Mouse (Mus musculus) heart, adult 2 months (tissue): ENCODE results near the gene Hoxd11. TPM values are rescaled to one million over a fixed set of nuclear protein-coding genes. Genes with fewer than 3 reads are reported as not detected.
A peak's percentile ranks its signal among the peaks of the same experiment; 100 is the strongest.

ENCODE experiments used
- DNase-seq, 2 experiments: peaks; one replicate each; pipeline ENCODE4 v3.0.0; 2021
- H3K27ac ChIP-seq: fragments of 200-600 bp; 2 replicates; pipeline ENCODE4 v1.8.1; 2022
- H3K27me3 ChIP-seq: fragments of 200-500 bp; 2 replicates; pipeline ENCODE4 v1.6.1; 2012; ENCODE audit warnings: mild to moderate bottlenecking, low read length, inconsistent platforms, mixed read lengths; ENCODE audit not compliant: control insufficient read depth, insufficient read depth
- H3K36me3 ChIP-seq: fragments of 200-500 bp; 2 replicates; pipeline ENCODE4 v1.6.1; 2012; ENCODE audit warnings: low read length, inconsistent platforms; ENCODE audit not compliant: control insufficient read depth, insufficient read depth
- H3K4me1 ChIP-seq: fragments of 200-500 bp; 2 replicates; pipeline ENCODE4 v1.6.1; 2011; ENCODE audit warnings: low read length; ENCODE audit not compliant: control insufficient read depth, insufficient read depth
- H3K4me3 ChIP-seq: fragments of 200-600 bp; 2 replicates; pipeline ENCODE4 v1.8.1; 2022
- H3K79me2 ChIP-seq: fragments of 200-500 bp; replicated peaks from 2 replicates; pipeline ENCODE4 v1.6.1; 2012; ENCODE audit warnings: mild to moderate bottlenecking, inconsistent platforms, low read length, moderate library complexity, mixed read lengths; ENCODE audit not compliant: control insufficient read depth, insufficient read depth
- H3K9ac ChIP-seq: fragments of 200-500 bp; 2 replicates; pipeline ENCODE4 v1.6.1; 2012; ENCODE audit warnings: low read depth, mild to moderate bottlenecking, control low read depth, inconsistent platforms, low read length, mixed read lengths
- CTCF ChIP-seq: fragments of 200-600 bp; IDR thresholded peaks from 2 replicates; pipeline ENCODE4 v1.8.1; 2022; ENCODE audit warnings: antibody characterized with exemption, mild to moderate bottlenecking, moderate library complexity
- EP300 ChIP-seq: fragments of 200-500 bp; IDR thresholded peaks from 2 replicates; pipeline ENCODE4 v1.6.1; 2011; ENCODE audit warnings: low read depth, low read length, control low read depth; ENCODE audit not compliant: insufficient read depth
- POLR2A ChIP-seq: fragments of 200-500 bp; IDR thresholded peaks from 2 replicates; pipeline ENCODE4 v1.6.1; 2011; ENCODE audit warnings: mild to moderate bottlenecking, low read depth, low read length, control low read depth; ENCODE audit not compliant: insufficient read depth
- WGBS: fragments of 180-500 bp; shearing (Covaris S2); methylation state at CpG from one replicate; pipeline ENCODE4 v1.1.7; 2018; 5-methylcytosine and 5-hydroxymethylcytosine counted together
- intact Hi-C: fragments of 180-260 bp; cut with DNase I; formaldehyde crosslinking; loops from one replicate; pipeline ENCODE4 v1.15.1; 2025
- polyA plus RNA-seq: library from polyadenylated mRNA; depleted of rRNA; stranded (reverse); fragments of >200 nt; gene quantifications from 2 replicates; pipeline ENCODE4 v1.2.3, GENCODE M21; 2012
- total RNA-seq, 2 experiments: library from RNA; stranded (reverse); gene quantifications; 2 replicates each; pipeline ENCODE4 v1.2.3; 2021

Hoxd11 gene
- total and polyA plus RNA-seq, 3 experiments = not detected

DNA sequence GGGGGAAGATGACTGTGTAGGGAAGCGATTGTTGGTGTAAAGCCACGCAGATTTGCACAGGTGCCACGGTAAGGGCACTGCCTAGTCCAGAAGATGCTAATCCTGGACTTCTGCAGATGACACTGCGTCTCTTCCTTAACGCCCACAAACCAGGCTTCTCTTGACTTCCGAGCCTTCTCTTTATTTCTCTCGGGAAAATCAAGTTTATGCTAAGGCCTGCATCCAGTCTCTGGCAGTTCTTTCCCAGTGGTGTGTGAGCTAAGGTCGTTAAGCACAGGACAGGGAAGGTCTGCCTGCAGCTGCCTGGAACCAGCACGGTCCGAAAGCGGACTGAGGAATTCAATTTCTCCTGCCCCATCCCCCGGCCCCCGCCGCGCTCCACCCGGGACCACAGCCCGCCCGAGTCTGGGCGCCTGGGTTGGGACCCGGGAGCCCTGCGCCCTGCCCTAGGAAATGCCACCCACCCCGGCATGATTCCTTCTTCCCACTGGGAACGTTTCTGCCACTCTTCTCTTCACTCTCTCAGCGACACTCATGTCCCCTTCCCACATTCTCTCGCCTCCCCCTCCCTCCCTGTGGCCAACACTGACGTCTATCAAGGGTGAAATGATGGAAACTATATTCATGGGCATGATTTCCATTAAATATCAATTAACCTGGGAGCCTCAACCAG is 24.5 kb downstream of the Hoxd11 start:
- no peaks in the 10 kb centered on the region for H3K79me2 ChIP-seq
- WGBS = 13% methylated on average over 26 of the region's 26 CpGs
- DNase-seq = peak in 1 of 2 experiments; percentile 24
- H3K27me3 ChIP-seq = peaks cover 33% of the 10 kb centered on the region
- H3K36me3 ChIP-seq = no peaks in the 10 kb centered on the region
- H3K27ac ChIP-seq = no peak overlapping the region
- H3K4me1 ChIP-seq = no peaks in the 10 kb centered on the region
- TF ChIP-seq POLR2A = no peak
- TF ChIP-seq CTCF = no peak
- TF ChIP-seq EP300 = no peak
- H3K9ac ChIP-seq = no peak overlapping the region
- H3K4me3 ChIP-seq = no peak overlapping the region
- intact Hi-C loops = loop anchor here (2.0 to 5.0 kb wide), 4 partner anchors 258 to 885 kb away; no protein-coding TSS in a partner anchor

DNA sequence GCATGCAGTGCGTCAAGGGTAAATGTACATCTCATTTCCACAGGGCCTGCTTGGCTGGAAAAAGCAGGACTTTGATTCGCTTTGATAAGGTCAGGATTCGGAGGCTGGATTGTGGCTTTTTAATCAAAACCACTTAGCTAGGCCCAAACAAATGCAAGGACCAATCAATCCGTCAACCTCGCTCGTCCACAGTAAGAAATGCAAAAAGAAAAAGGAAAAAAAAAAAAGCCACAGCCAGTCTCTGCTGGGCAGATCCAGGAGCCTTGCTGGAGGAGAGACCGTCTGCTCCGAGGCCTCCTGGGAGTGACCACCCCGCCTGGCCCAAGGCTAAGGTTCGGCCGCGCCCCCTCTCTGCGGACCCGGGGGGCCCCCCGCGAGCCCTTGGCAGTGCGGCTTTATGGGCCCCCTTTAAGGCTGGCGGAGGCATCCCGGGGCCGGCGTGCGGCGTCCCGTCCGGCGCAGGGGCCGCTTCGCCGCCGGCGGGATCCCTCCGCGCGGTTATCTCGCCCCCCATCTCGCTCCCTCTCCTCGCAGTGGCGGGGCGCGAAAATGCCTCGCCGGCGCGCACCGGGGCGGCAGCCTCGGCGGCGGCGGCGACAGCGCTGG is 25.1 kb downstream of the Hoxd11 start, which contains the start of gene Hoxd8:
TSS of gene Hoxd8 (plus strand) at position 223 of the 606 bp plus-strand sequence.
- Histone ChIP-seq H3K4me3 (peak within 1 kb of the TSS; percentile 35), H3K27me3 (peaks cover 31% of the 10 kb centered on the region), H3K79me2 (no peaks in the 10 kb centered on the region), H3K4me1 (no peaks in the 10 kb centered on the region), H3K36me3 (no peaks in the 10 kb centered on the region), H3K27ac (no peak within 1 kb of the TSS), H3K9ac (peak within 1 kb of the TSS; percentile 69)
- DNase-seq = peak; percentile 50 to 63
- intact Hi-C loops = loop anchor here (5.0 kb wide), 2 partner anchors 258 to 608 kb away; no protein-coding TSS in a partner anchor
- TF ChIP-seq POLR2A (no peak), CTCF (no peak), EP300 (no peak)
- WGBS = 4% methylated on average over 48 of the region's 52 CpGs

DNA sequence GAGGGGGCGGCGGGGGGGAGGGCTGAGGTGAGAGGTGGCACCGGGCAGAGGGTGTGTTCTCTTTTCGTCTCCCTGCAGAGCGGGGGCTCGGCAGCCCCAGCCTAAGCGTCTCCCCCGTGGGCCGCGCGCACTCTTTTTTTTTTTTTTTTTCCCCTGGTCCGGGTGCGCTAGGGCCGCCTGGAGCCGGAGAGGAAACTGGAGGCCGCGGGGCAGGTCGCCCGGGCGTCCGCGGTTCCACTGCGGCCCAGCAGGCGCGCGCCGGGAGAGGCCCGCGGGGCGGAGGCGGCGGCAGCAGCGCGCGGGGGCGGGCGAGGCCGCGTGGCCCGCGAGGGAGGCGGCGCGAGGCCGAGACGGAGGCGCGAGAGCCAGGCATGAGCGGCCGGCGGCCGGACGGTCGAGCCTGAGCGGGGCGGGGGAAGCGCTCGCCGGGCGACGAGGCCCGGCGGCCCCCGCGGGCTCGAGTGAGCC is 25.7 kb downstream of the Hoxd11 start:
- H3K4me1 ChIP-seq = no peaks in the 10 kb centered on the region
- H3K9ac ChIP-seq = peak overlapping the region; percentile 69
- H3K27me3 ChIP-seq = peaks cover 28% of the 10 kb centered on the region
- no peaks in the 10 kb centered on the region for H3K79me2 ChIP-seq
- TF ChIP-seq POLR2A (no peak), CTCF (0 out of 2 replicates have a peak, but pooled peaks have one; percentile 13)
- intact Hi-C loops = loop anchor here (5.0 kb wide), 2 partner anchors 257 to 607 kb away; no protein-coding TSS in a partner anchor
- WGBS = 4% methylated on average over 62 of the region's 66 CpGs
- no peak overlapping the region for H3K27ac ChIP-seq
- peak overlapping the region; percentile 35 for H3K4me3 ChIP-seq
- H3K36me3 ChIP-seq = no peaks in the 10 kb centered on the region
- peak; percentile 58 to 67 for DNase-seq

DNA sequence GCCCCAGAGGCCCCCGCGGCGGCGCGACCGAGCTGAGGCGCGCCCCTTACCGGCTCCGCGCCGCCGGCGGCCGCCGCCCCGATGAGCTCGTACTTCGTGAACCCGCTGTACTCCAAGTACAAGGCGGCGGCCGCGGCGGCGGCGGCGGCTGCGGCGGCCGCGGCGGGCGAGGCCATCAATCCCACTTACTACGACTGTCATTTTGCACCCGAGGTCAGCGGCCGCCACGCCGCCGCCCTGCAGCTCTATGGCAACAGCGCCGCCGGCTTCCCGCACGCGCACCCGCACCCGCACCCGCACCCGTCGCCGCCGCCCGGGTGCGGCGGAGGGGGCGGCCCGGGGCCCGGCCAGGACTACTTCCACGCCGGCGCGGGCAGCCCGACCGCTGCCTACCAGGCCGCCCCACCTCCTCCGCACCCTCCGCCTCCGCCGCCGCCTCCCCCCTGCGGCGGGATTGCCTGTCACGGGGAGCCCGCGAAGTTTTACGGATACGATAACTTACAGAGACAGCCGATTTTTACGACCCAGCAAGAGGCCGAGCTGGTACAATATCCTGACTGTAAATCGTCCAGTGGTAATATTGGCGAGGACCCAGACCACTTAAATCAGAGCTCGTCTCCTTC is 26.2 kb downstream of the Hoxd11 start:
- Histone ChIP-seq H3K79me2 (no peaks in the 10 kb centered on the region), H3K4me1 (no peaks in the 10 kb centered on the region), H3K27ac (no peak overlapping the region), H3K4me3 (0 out of 2 replicates have a peak overlapping the region, but pooled peaks have one; percentile 0), H3K36me3 (no peaks in the 10 kb centered on the region), H3K27me3 (peaks cover 24% of the 10 kb centered on the region), H3K9ac (peak overlapping the region; percentile 44)
- 3% methylated on average over 81 of the region's 85 CpGs for WGBS
- intact Hi-C loops = no loop called here
- DNase-seq = peak; percentile 38 to 55
- TF ChIP-seq CTCF (no peak), EP300 (no peak), POLR2A (no peak)

DNA sequence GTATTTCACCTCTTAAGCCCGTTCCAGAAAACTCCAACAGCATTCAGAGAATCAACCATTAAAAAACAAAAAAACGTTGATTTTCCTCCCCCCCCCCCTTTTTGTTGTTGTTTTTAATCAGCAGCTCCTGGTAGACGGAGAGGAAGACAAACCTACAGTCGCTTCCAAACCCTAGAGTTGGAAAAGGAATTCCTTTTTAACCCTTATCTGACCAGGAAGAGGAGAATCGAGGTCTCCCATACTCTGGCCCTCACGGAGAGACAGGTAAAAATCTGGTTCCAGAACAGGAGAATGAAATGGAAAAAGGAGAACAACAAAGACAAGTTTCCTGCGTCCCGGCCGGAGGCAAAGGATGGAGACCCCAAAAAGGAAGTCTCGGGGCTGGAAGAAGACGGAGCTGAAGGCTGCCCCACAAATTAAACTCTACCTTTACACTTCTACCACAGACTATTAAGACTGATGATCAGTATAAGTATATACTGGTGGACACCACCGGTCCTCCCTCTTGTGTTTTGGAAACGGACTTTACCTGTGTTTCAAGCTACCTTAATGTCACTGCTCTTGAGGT is 27.1 kb downstream of the Hoxd11 start:
- TF ChIP-seq POLR2A (no peak), EP300 (no peak), CTCF (no peak)
- DNase-seq = peak in 1 of 2 experiments; percentile 15
- Histone ChIP-seq H3K79me2 (no peaks in the 10 kb centered on the region), H3K36me3 (no peaks in the 10 kb centered on the region), H3K27me3 (peaks cover 29% of the 10 kb centered on the region), H3K27ac (no peak overlapping the region), H3K4me1 (no peaks in the 10 kb centered on the region), H3K4me3 (no peak overlapping the region), H3K9ac (no peak overlapping the region)
- WGBS = 12% methylated on average over 13 of the region's 13 CpGs
- intact Hi-C loops = no loop called here
